Comparison of ENCODE assay signal across 8 mouse cellular contexts in the genomic region with DNA sequence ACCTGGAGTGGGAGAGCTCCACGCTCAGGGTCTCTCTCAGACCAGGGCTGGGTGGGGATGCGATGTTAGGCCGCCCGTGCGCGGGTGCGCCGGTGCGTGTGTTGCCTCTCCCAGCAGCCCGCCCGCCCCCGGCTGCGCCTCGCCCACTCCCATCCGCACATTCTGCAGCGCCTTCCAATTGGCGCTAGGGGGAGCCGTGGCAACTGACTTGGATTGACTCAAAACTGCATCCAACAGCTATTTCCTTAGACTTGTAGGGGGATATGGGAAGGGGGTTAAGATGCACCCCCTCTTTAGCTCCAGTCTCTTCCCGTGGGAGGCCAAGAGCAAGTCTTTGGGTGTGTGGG. TPM values are rescaled to one million over a fixed set of nuclear protein-coding genes. Genes with fewer than 3 reads are reported as not detected.
DNase-seq lines count a peak whose midpoint lies in the region; ATAC-seq and TF ChIP-seq lines count a peak whose summit lies in the region.

No protein-coding gene starts in this region.

- H3K9me3 ChIP-seq in embryonic facial prominence, embryonic 14.5 days (ENCODE audit: control insufficient read depth, low read length) = no peaks in the 10 kb centered on the region
- H3K9me3 ChIP-seq in heart, embryonic 16.5 days (replicated peaks; ENCODE audit: control insufficient read depth, low read length) = no peaks in the 10 kb centered on the region
- no peaks in the 10 kb centered on the region for H3K9me3 ChIP-seq in liver, embryonic 14.5 days (ENCODE audit: control insufficient read depth, low read length)

- no peaks in the 10 kb centered on the region for H3K36me3 ChIP-seq in embryonic facial prominence, embryonic 14.5 days (ENCODE audit: control insufficient read depth, insufficient read depth, low read length)
- no peaks in the 10 kb centered on the region for H3K36me3 ChIP-seq in heart, embryonic 16.5 days (ENCODE audit: control insufficient read depth, insufficient read depth)
- H3K36me3 ChIP-seq in liver, embryonic 14.5 days (replicated peaks; ENCODE audit: control insufficient read depth, insufficient read depth, low read depth) = no peaks in the 10 kb centered on the region
- H3K36me3 ChIP-seq in testis, adult 2 months (ENCODE audit: control insufficient read depth, insufficient read depth, low read length) = no peaks in the 10 kb centered on the region

- peak overlapping the region; percentile 82 for H3K4me2 ChIP-seq in embryonic facial prominence, embryonic 14.5 days (ENCODE audit: low read depth, low read length)
- H3K4me2 ChIP-seq in heart, embryonic 16.5 days (ENCODE audit: low read depth, low read length) = peak overlapping the region; percentile 99
- peak overlapping the region; percentile 36 for H3K4me2 ChIP-seq in liver, embryonic 14.5 days (ENCODE audit: low read depth)

- no peak for TF ChIP-seq POLR2A in testis, adult 2 months (IDR thresholded peaks at IDR 0.05; ENCODE audit: control insufficient read depth, low read depth, low read length)

- peak; percentile 73 to 74 for DNase-seq in B cell, adult 2 months
- DNase-seq in adrenal gland, postnatal 10 days = peak; percentile 85
- peak; percentile 95 for DNase-seq in embryonic facial prominence, embryonic 14.5 days (ENCODE audit: low spot score)
- peak; percentile 87 to 92 for DNase-seq in kidney, postnatal 4 days
- DNase-seq in liver, embryonic 14.5 days (ENCODE audit: low read depth in 3 of 3, low spot score in 3 of 3) = no peak
- DNase-seq in neural tube, embryonic 10.5 days (ENCODE audit: extremely low spot score, low spot score) = peak; percentile 92

- 0% methylated on average over 13 of the region's 19 CpGs for WGBS in embryonic facial prominence, embryonic 14.5 days
- WGBS in heart, embryonic 16.5 days = 0% methylated on average over 19 of the region's 19 CpGs
- under 1% methylated on average over 19 of the region's 19 CpGs for WGBS in liver, embryonic 14.5 days (ENCODE audit: insufficient replicate concordance)

- H3K27ac ChIP-seq in embryonic facial prominence, embryonic 14.5 days (replicated peaks; ENCODE audit: low read depth, low read length) = peak overlapping the region; percentile 98
- peak overlapping the region; percentile 90 for H3K27ac ChIP-seq in heart, embryonic 16.5 days (ENCODE audit: low read length)
- no peak overlapping the region for H3K27ac ChIP-seq in liver, embryonic 14.5 days
- no peak overlapping the region for H3K27ac ChIP-seq in testis, adult 2 months (ENCODE audit: control insufficient read depth, insufficient read depth, low read depth, low read length)

- H3K4me1 ChIP-seq in embryonic facial prominence, embryonic 14.5 days (ENCODE audit: control insufficient read depth, insufficient read depth, low read length) = peaks cover 23% of the 10 kb centered on the region
- peaks cover 22% of the 10 kb centered on the region for H3K4me1 ChIP-seq in heart, embryonic 16.5 days (ENCODE audit: control insufficient read depth, insufficient read depth, low read length)
- peaks cover 0 to under 1% of the 10 kb centered on the region in 2 experiments; a peak in 2 of 4 replicates for H3K4me1 ChIP-seq in liver, embryonic 14.5 days (replicated peaks; ENCODE audit: control insufficient read depth in 2 of 2, insufficient read depth in 2 of 2, low read length in 1 of 2)
- H3K4me1 ChIP-seq in testis, adult 2 months (ENCODE audit: control insufficient read depth, insufficient read depth, low read length) = peaks cover 35% of the 10 kb centered on the region

- H3K4me3 ChIP-seq in embryonic facial prominence, embryonic 14.5 days (ENCODE audit: low read depth, low read length) = peak overlapping the region; percentile 98
- H3K4me3 ChIP-seq in heart, embryonic 16.5 days (ENCODE audit: low read length) = peak overlapping the region; percentile 62
- peak overlapping the region; percentile 22 to 32; a peak in 2 of 4 replicates for H3K4me3 ChIP-seq in liver, embryonic 14.5 days (ENCODE audit: insufficient read depth in 1 of 2, low read depth in 2 of 2, low read length in 2 of 2)
- H3K4me3 ChIP-seq in testis, adult 2 months (ENCODE audit: control insufficient read depth, low read depth, low read length) = peak overlapping the region; percentile 64

- peak; percentile 17 for ATAC-seq in embryonic facial prominence, embryonic 14.5 days (ENCODE audit: low read depth)
- peak; percentile 4; the same call in 1 of the 2 replicates for ATAC-seq in heart, embryonic 16.5 days (replicated peaks; ENCODE audit: extremely low read depth, insufficient read depth, low FRiP score)
- no peak for ATAC-seq in liver, embryonic 14.5 days (ENCODE audit: insufficient read depth)

- H3K27me3 ChIP-seq in embryonic facial prominence, embryonic 14.5 days (replicated peaks; ENCODE audit: control insufficient read depth, insufficient read depth, low read length) = no peaks in the 10 kb centered on the region
- H3K27me3 ChIP-seq in heart, embryonic 16.5 days (ENCODE audit: control insufficient read depth, insufficient read depth, low read length) = no peaks in the 10 kb centered on the region
- peaks cover 60% of the 10 kb centered on the region for H3K27me3 ChIP-seq in liver, embryonic 14.5 days (ENCODE audit: control insufficient read depth, insufficient read depth, low read length)
- no peaks in the 10 kb centered on the region for H3K27me3 ChIP-seq in testis, adult 2 months (ENCODE audit: control insufficient read depth, insufficient read depth, low read length)

- TF ChIP-seq EP300 in liver, embryonic 14.5 days (IDR thresholded peaks at IDR 0.05; ENCODE audit: low read depth) = no peak

- TF ChIP-seq CTCF in liver, embryonic 14.5 days (IDR thresholded peaks at IDR 0.05; ENCODE audit: low read depth) = peak; percentile 72
- peak; percentile 72 for TF ChIP-seq CTCF in testis, adult 2 months (IDR thresholded peaks at IDR 0.05; ENCODE audit: control insufficient read depth, insufficient read depth, insufficient replicate concordance, low read depth, low read length)

- peak overlapping the region; percentile 80 for H3K9ac ChIP-seq in embryonic facial prominence, embryonic 14.5 days (ENCODE audit: low read depth, low read length)
- H3K9ac ChIP-seq in heart, embryonic 16.5 days (ENCODE audit: low read length) = peak overlapping the region; percentile 80
- H3K9ac ChIP-seq in liver, embryonic 14.5 days (replicated peaks) = no peak overlapping the region

RNA-seq across cellular contexts. Expression of gene Ier5l, which starts 4.2 kb away (rescaled TPM):
- total RNA-seq in adrenal gland, postnatal 10 days (2021) = 1 to 10 TPM; 5.9 to 8.4 TPM
- 3.4 TPM in 2 replicates for polyA plus RNA-seq in embryonic facial prominence, embryonic 14.5 days (2014; fragmentation: Nextera tagmentation; extraction: Ambion mirVana)
- 0.72 and 0.85 TPM in 2 replicates for polyA plus RNA-seq in heart, embryonic 16.5 days (2015; fragmentation: Nextera tagmentation; extraction: Ambion mirVana)
- 0.86 and 0.90 TPM in 2 replicates for polyA plus RNA-seq in liver, embryonic 14.5 days (2012; rRNA removed)
- polyA plus RNA-seq in liver, embryonic 14.5 days (2014; fragmentation: Nextera tagmentation; extraction: Ambion mirVana) = 0.10 and 0.13 TPM in 2 replicates
- 2.2 and 2.8 TPM in 2 replicates for polyA plus RNA-seq in testis, adult 2 months (2012; rRNA removed)

RNA-seq across cellular contexts. Expression of gene Ptpa, which starts 53.9 kb away (rescaled TPM):
- total RNA-seq in adrenal gland, postnatal 10 days (2021) = 100 to 1,000 TPM; 152 to 170 TPM
- polyA plus RNA-seq in embryonic facial prominence, embryonic 14.5 days (2014; fragmentation: Nextera tagmentation; extraction: Ambion mirVana) = 70.2 and 77.1 TPM in 2 replicates
- polyA plus RNA-seq in heart, embryonic 16.5 days (2015; fragmentation: Nextera tagmentation; extraction: Ambion mirVana) = 125 and 126 TPM in 2 replicates
- polyA plus RNA-seq in liver, embryonic 14.5 days (2012; rRNA removed) = 78.2 and 103 TPM in 2 replicates
- 63.3 and 63.5 TPM in 2 replicates for polyA plus RNA-seq in liver, embryonic 14.5 days (2014; fragmentation: Nextera tagmentation; extraction: Ambion mirVana)
- polyA plus RNA-seq in testis, adult 2 months (2012; rRNA removed) = 87.3 and 106 TPM in 2 replicates

RNA-seq across cellular contexts. Expression of gene Crat, which starts 54.2 kb away (rescaled TPM):
- 100 to 1,000 TPM; 317 to 355 TPM for total RNA-seq in adrenal gland, postnatal 10 days (2021)
- polyA plus RNA-seq in embryonic facial prominence, embryonic 14.5 days (2014; fragmentation: Nextera tagmentation; extraction: Ambion mirVana) = 43.5 and 46.9 TPM in 2 replicates
- 164 and 169 TPM in 2 replicates for polyA plus RNA-seq in heart, embryonic 16.5 days (2015; fragmentation: Nextera tagmentation; extraction: Ambion mirVana)
- polyA plus RNA-seq in liver, embryonic 14.5 days (2012; rRNA removed) = 14.6 and 15.0 TPM in 2 replicates
- 27.4 and 27.9 TPM in 2 replicates for polyA plus RNA-seq in liver, embryonic 14.5 days (2014; fragmentation: Nextera tagmentation; extraction: Ambion mirVana)
- polyA plus RNA-seq in testis, adult 2 months (2012; rRNA removed) = 591 and 623 TPM in 2 replicates

Comparison
In these comparisons a context has a peak if more than half of its experiments do, and no peak if none do; other contexts are left out.
1. DNase-seq: peak in B cell, adult 2 months (2 of 2), adrenal gland, postnatal 10 days (single experiment), embryonic facial prominence, embryonic 14.5 days (single experiment), kidney, postnatal 4 days (2 of 2) and neural tube, embryonic 10.5 days (single experiment); none in liver, embryonic 14.5 days (0 of 3).
2. H3K27ac ChIP-seq: peak in embryonic facial prominence, embryonic 14.5 days (single experiment) and heart, embryonic 16.5 days (single experiment); none in liver, embryonic 14.5 days (single experiment) and testis, adult 2 months (single experiment).
3. H3K4me2 ChIP-seq: peak in every context shown above with its lines; median percentile 99 in heart, embryonic 16.5 days; 82 in embryonic facial prominence, embryonic 14.5 days; 36 in liver, embryonic 14.5 days.
4. H3K4me3 ChIP-seq: peak in every context shown above with its lines; median percentile 98 in embryonic facial prominence, embryonic 14.5 days; 64 in testis, adult 2 months; 62 in heart, embryonic 16.5 days; 27 in liver, embryonic 14.5 days.